Mouse (Mus musculus) lung, postnatal 36 days (tissue): ENCODE measurements around the gene Ptges2.
A peak's percentile ranks its signal among the peaks of the same experiment; 100 is the strongest.
"Not testable (repeated sequence)": the region's sequence is repeated elsewhere in the genome, so short reads cannot be mapped to it uniquely, and the experiment has no call there.

Experiments
- DNase-seq: peaks from one replicate; pipeline ENCODE4 v3.0.0; 2022; ENCODE audit warnings: mixed read lengths

The Ptges2 gene

DNA sequence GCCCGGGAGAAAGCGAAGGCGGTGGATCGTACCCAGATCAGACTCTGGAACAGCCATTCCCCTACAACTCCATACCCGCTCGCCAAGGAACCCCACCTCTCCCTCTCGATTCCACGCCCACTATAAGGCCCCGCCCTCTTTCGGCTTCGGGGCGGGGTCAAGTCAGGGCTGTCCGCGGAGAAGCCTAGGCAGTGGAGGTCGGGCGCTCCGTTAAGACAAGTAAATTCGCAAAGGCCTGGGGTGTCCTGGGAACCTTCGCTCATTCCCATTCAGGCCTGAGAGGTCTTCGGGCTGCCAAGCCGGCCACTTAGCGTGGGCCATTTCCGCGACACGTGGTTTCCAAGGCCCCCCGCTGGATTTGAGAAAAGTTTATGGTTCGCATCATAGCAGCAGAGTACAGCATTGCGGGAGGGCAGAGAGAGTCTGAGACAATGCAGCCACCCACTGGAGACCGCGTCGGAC is at the start of gene Ptges2:
Gene Ptges2 (plus strand): TSS at position 413 of the 462 bp plus-strand sequence.
- DNase-seq: peak; percentile 94

DNA sequence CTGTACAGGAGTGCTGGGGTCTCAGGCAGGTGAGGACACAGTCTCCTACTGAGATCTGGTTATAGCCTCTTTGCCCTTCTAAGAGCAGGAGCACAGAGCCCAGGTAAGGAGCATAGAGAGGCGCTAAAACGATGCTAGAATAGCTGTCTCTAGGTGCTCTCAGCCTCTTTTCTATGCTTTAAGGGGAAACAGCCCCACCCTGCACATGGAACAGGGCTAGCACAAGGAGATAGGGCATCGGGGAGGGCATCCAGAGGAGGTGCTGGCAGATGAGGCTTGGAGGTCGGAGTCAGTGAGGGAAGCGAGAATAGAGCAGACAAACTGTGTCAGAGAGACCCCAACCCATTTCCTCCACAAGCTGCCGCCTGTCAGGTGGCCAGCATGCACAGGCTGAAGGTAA is 48.7 kb upstream of the Ptges2 start:
- no peak for DNase-seq

DNA sequence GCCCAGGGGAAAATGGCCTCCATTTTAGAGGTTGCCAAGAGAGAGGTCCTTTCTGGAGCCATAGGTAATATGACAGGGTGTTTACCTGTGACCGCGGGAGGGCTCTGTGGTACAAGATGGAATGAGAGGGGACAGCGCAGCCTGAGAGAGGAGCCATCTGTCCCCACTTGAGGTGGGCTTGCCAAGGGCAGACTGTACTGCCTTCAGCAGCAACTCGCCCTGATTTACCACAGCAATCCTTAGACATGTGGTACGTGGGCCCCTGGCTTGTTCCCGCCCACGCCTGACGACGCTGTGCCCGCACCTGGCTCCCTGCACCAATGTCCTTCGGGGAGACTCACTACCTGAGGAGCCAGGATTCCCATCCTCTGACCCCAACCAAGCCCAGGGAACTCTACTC is 47.4 kb upstream of the Ptges2 start:
- no peak for DNase-seq

DNA sequence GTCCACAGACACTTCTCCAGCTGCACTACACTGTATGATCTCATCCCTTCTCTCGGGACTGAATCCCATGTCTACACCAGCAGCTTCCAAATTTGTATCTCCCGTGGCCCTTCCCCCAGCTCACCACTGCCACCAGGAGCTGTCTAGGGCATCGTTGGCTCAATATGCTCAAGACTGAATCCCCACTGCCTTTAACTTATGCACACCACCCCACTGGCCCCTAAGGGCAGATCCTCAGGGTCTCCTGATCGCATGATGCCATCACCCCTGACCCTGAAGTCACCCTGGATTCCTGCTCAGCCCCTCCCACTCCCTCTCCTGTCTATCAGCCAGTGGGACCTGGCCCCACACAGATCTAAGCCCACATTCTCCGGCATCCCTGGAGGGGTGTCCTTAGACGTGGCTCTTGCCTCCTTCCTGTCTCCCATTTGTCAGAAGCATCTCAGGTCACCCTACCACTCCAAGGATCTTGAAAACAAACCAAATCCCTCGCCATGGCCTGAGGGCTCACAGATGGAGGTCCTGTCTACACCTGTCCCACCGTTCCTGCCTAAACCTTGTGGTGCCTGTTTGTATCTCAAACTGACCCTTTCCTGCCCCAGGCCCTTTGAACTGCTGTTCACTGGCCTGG is 46.0 kb upstream of the Ptges2 start:
- no peak for DNase-seq

DNA sequence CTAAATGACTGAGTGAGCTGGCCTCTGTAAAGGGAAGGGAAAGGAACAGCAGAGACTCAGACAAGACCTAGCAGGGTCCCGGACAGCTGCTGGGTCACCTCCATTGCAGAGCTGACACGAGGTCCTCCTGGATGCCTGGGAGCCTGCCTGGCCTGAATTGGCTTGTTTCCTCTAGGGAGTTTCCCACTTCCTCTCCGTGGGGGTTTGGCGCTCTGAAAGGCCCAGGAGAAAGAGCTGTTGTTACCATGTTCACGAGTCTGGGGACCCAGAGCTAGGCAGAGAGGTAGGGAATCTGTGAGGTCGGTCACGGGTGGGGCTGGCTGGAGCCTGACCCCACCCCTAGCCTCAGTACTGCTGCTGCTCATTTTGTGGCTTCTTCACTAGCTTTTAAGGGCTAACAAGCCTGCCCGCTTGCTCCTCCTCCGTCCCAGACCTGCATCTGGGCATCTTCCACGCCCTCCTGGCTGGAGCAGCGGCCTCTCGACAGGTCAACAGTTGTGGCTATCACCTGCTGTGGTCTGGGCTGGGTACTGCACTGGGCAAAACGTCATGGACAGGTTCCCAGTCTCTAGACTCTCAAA is 45.1 kb upstream of the Ptges2 start:
- DNase-seq: no peak

DNA sequence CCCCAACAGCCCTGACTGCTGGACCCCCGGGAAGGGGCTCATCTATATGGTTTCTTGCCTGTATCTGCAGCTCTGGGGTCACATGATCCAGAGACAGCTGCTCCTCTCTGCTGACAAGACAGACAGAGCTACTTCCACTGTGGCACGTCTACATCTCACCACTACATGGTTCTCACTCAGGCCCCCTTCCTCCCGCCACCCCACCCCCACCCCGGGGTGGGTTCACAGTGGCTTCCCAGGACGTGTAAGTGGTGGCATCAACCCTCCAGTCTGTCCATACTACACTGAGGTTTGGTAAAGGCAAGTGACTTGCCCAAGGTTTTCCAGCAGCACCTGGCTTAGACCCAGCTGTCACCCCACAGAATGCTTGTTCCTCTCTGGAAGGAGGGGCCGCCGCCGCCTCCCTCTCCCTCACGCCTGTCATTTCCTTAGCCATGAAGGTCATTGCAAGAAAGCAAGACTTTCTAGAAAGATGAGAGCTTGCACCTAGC is 44.2 kb upstream of the Ptges2 start:
- DNase-seq: no peak

DNA sequence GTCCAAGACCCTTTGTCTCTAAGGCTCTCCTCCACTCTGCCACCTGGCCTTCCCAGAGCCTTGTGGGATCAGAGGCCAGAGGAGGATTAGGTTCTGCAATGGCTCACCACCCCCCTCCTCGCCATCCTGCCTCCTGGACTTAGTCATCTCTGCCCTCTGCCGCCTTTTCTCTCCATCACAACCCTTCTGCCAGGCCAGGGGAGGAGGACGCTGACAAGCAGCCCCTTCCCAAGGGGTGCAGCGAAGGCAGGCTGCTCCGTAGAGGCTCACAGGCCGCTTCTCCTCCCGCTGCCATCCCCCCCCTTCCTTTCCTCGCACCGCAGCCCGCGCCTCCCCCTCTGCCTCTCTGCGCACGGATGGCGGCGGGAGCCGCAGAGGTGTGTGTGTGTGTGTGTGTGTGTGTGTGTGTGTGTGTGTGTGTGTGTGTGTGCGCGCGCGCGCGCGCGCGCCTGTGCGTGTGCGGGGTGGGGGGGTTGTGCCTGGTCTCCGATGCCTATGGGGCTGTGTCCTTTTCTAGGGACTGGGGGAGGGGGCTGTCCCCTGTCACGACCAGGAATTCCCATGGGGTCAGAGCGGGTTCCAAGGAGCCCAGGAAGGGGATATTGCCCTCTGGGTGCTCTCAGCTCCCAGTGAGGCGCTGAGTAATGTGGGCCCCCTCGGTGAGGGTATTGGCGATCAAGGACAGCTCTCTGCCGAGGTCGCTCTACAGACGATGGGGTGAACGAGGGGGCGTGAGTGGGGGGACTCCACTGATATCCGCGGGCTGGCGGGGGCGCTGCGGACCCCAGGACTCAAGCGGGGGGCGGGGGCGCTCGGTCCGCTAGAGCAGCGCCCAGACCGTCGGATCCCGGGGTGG is 43.3 kb upstream of the Ptges2 start, which contains the start of gene Ciz1:
Gene Ciz1 (plus strand): TSS at position 177 of the 856 bp plus-strand sequence.
- DNase-seq: no peak

DNA sequence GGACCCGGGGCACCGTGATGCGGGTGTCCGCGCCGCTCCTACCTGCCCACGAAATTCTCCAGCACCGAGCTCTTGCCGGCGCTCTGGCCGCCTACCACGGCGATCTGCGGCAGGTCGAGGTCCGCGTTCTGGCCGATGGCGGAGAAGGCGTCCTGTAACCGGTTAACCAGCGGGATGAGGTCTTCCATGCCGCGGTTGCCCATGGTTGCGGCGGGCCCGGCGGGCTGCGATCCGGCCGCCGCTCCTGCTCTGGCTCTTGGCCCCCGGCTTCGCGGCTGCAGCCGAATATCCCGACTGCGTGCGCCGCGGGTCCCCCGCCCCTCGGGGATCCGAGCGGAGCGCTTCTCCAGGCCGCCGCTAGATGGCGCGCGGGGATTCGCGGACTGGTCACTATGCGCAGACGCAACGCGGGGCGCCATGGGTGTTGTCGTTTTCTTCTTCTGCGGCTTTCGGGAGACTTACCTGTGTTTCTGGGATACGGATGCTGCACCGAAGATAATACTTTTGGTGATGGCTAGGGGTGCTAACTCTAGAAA is 42.6 kb upstream of the Ptges2 start, which contains the start of gene Dnm1:
Gene Dnm1 (minus strand): TSS at position 332 of the 536 bp plus-strand sequence.
- peak; percentile 92 for DNase-seq

DNA sequence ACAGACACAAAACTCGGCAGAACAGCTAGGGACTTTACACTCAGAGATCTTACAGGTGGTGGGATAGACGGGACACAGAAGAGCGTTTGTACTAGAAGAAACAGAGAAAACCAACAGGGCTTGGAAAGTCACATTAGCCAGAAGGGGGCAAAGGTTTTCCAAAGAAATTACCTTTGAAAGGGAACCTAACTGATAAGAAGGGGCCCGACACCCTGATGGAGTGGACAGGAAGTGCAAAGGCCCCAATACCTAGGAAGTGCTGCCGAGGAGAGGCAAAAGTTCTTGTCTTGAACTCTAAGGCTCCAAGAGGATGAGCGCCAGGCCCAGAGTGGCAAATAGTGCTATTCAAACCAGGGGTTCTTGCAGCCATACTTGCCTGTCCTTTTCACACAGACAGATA is 41.9 kb upstream of the Ptges2 start:
- no peak for DNase-seq

DNA sequence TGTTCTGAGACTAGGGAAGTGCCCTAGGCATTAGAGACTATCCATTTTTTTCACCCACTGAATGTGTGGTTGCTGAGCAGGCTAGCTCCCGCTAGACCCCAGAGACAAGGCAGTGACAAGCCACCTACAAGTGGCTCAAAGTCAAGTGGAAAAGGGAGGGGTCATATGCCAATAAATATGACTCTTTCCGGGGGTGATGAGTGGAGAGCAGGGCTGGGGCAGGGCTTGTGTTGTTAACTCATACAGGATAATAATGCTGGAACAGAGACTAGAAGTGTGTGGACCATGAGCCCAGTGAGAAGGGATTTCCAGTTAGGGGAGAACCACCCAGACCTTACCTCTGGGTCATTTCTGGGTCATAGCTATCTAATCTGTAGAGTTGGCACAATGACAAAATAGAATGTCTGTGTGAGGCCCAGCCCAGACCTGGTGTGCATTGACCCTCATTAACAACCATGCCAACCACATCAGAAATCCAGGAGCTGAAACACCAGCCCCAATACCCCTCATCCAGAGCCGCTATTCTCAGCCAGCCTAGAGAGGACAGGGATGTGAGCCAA is 41.3 kb upstream of the Ptges2 start:
- DNase-seq: no peak

DNA sequence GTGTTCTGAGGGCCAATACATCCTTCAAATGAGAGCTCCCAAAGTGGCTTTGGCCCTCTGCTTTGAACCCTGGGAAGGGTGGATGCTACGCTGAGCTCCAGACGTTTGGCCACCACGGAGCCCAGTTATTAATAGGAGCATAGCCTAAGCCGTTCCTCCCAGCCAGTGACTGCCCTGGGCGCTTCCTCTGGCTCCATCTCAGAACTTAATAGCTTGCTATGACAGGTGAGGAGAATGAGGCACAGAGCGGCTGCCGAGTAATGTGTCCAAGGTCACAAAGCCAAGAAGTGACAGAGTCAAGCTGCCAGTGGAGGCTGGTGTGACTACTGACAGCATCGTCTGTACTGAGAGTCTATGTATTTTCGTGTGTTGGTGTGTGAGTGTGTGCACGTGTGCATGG is 39.5 kb upstream of the Ptges2 start:
- no peak for DNase-seq

DNA sequence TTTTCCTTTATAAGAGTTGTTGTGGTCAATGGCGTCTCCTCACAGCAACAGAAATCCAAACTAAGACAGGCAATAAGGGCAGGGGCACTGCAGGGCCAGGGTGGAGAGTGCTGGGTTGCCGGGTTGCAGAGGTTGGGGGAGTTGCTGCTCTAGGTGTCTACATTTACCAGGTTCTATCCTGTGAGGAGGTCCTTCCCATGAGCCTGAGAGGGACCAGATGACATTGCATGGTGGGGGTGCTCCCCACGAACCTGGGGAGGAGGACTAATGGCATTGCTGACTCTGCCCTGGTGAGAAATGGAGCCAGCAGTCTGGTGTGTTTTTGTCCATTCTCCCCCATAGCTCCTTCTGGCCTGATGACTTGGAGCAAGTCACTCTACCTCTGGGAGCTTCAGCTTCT is 38.0 kb upstream of the Ptges2 start:
- DNase-seq: no peak

DNA sequence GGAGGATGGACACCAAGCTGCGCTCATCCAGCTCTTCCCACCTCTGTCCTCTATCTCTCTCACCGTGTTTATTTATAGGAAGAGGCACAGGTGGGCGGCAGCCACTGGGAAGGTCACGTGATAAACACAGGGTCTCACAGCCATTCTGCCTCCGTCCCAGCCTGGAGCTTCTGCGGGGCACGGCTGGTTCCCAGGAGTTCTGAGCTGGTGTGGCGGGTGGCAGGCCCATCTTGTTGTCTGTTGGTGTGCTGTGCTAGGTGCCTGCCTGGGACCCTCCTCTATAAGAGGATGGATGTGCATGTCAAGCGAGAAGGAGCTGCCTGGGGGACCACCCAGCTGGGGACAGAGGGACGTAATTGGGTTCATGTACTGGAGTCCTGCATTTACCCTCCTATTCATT is 37.3 kb upstream of the Ptges2 start:
- DNase-seq: no peak

DNA sequence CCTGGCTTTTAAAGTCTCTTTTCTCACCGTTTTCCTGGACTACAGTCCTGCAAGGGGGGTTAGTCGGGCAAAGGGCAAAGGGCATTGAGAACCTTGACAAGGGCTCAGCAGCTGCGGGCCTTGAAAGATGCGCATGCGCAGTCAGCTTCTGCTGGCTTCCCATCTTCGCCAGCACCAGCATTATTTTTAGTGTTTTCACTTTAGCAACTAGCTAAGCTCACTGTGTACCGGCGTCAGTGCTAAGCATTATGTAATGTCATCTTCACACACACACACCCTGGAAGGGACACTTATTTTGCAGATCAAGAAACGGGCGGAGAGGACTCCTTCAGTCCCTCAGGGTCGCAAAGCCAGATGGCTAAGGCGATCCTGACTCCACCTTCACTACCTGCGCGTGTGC is 35.0 kb upstream of the Ptges2 start:
- peak; percentile 80 for DNase-seq

DNA sequence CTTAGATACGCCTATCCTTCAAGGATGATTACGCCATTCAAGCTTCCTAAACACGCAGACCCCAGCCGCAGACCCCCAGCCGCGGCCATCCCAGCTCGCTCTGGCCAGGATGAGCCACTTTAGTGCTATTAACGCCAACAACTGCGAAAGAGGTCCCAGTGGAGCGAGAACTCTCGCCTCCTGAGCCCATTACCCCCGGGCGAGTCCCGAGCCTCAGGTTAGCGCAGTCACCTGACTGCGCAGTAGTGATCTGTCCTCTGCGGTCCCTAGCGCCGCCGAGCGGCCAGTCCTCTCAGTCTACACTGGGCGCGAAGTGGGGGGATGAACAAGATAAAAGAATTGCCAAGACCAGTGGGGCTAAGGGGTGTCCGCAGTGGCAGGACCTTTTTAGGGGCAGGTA is 34.3 kb upstream of the Ptges2 start:
- peak; percentile 89 for DNase-seq

DNA sequence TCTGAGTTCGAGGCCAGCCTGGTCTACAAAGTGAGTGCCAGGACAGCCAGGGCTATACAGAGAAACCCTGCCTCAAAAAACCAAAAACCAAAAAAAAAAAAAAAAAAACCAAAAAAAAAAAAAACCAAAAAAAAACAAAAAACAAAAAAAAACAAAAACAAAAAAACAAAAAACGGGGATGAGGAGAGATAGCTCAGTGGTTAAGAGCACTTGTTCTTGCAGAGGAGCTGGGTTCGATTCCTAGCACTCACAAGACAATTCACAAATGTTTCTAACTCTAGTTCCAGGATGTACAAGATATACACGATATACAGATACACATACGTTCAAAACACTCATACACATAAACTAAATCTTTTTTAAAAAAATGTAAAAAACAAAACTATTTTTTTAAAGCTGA is 33.4 kb upstream of the Ptges2 start:
- DNase-seq: not testable (repeated sequence)

DNA sequence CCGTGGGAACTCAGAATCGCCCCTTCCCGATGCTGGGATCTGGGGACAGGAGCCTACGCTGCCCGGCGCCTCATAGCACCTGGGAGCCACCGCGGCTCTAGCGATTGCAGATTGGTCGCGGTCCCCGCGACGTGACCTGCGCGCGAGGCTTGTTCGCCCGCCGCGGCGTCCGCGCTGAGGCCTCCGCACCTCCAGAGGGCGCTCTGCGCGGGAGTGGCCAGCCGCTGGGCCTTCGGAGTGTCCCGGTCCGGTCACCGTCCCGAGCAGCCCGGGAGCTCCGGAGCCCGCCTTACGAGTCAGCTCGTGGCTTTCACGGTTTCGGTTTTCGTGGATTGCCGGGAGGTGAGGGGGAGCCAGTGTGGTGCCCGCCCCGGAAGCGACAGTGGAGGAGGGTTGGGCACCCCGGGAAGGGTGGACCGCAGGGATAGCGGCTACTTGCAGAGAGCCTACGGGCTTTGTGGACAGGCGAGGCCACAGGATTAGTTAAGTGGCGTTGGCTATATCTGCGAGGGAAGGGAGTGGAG is 32.8 kb upstream of the Ptges2 start:
- peak; percentile 93 for DNase-seq

DNA sequence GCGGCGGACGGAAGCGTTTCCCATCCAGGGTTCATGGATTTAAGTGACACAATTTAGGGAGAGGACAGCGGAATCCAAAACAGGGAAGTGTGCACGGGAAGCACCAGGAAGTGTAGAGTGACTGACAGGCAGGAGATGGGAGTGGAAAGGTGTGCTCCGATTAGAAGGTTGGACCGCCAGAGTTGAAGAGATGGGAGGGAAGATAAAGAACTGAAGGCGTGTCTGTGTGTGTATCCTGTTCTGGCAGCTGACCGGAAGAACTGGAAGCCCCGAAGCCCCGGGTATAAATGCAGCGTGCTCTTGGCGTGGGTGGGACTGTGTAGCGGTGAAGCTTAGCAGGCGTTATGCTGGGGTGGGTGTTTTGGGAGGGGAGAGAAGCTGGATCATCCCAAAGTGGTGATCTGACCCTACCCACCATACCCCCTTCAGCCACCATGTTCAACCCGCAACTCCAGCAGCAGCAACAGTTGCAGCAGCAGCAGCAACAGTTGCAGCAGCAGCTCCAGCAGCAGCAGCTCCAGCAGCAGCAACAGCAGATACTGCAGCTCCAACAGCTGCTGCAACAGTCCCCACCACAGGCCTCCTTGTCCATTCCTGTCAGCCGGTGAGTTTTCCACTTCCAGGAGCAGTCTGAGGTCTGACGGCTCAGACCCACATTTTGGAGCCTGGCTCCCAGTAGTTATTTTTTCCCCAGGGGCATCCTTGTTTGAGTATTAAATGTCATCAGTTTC is 32.2 kb upstream of the Ptges2 start:
- DNase-seq: peak; percentile 79

DNA sequence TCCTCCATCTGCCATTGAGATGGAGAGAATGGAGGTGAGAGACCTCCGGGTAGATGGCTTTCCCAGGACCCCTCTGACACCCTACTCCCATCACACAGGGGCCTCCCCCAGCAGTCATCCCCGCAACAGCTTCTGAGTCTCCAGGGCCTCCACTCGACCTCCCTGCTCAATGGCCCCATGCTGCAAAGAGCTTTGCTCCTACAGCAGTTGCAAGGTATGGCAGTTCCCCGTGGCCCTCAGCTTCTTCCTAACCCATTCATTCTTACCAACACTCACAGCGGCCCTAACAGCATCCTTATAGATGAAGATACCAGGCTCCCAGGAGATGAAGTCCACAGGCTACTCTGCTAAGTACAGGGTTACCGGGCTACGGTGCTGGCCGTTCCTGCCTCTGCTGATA is 31.6 kb upstream of the Ptges2 start:
- DNase-seq: no peak

DNA sequence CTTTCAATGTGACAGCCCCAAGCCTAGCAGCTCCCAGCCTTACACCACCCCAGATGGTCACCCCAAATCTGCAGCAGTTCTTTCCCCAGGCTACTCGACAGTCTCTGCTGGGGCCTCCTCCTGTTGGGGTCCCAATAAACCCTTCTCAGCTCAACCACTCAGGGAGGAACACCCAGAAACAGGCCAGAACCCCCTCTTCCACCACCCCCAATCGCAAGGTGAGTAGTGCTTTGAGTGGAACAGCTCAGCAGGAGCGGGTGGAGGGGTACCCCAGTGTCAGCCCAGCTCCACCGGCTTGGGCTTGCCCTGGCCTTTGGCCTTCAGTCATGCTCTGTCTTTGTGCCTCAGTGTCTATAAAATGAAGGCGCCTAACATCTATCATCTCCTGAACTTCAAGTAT is 28.4 kb upstream of the Ptges2 start:
- no peak for DNase-seq

DNA sequence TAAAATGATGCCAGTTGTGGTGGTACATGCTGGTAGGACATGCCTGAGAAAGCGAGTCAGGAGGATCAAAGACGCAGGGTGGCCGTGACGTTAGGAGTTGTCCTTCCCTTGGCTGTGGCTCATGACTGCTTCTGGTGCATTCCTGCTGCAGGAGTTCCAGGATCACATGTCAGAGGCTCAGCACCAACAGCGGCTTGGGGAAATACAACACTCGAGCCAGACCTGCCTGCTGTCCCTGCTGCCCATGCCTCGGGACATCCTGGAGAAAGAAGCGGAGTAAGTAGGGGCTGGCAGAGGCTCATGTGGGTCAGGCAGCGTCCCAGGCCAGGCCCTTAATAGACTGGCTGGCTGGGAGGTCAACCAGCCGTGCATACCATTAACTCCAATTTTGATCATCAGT is 21.5 kb upstream of the Ptges2 start:
- DNase-seq: no peak

DNA sequence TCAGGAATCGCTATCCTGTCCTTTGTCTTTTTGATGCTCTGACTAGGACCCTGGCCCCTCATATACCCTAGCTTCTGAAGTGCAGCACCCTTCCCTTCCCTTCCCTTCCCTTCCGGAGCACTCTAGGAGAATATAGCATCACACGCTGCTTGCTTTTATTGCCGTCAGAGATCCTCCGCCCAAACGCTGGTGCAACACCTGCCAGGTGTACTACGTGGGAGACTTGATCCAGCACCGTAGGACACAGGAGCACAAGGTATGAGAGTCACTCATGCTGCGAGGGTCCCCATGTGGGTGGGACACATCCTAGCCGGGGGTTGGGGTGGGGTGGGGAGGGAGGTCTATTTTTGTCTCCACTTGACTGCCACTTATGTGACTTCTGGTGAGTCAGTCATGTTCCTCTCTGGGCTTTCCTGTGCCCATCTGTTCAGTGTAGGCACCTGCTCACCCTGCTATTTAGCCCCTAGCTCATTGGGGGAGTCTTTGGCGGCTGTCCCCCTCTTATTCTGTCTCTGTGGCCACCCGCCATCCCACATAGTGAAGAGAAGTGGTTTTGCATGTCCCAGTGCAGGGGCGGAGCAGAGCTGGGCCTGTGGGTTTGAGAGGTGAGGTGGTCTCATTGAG is 20.3 kb upstream of the Ptges2 start:
- DNase-seq: no peak
